17 mouse cellular contexts compared by ENCODE assay signal in genomic region chr12:95385688-95386087, GRCm38 (mm10).
"Had no signal": no experiment of that assay in that cellular context is flagged by ENCODE, and none has a peak within 500 bp of the region (broad histone marks: within the 10 kb centered on the region; RNA-seq: fewer than 3 reads in every experiment).

No protein-coding gene starts in this region.

- H3K4me2 ChIP-seq: intestine, embryonic 15.5 days; liver, embryonic 13.5 days; midbrain, embryonic 13.5 days; neural tube, embryonic 13.5 days had no signal

- H3K9me3 ChIP-seq: intestine, embryonic 15.5 days; liver, embryonic 13.5 days; megakaryocyte, embryonic 14.5 days; midbrain, embryonic 10.5 days; midbrain, embryonic 13.5 days; neural tube, embryonic 13.5 days had no signal

- H3K27ac ChIP-seq: intestine, embryonic 15.5 days; liver, embryonic 13.5 days; midbrain, embryonic 10.5 days; midbrain, embryonic 13.5 days; neural tube, embryonic 13.5 days had no signal

- H3K27me3 ChIP-seq: intestine, embryonic 15.5 days; liver, embryonic 13.5 days; megakaryocyte, embryonic 14.5 days; midbrain, embryonic 13.5 days; neural tube, embryonic 13.5 days had no signal

- H3K4me1 ChIP-seq: intestine, embryonic 15.5 days; liver, embryonic 13.5 days; megakaryocyte, embryonic 14.5 days; midbrain, embryonic 10.5 days; midbrain, embryonic 13.5 days; neural tube, embryonic 13.5 days had no signal

- H3K9ac ChIP-seq: intestine, embryonic 15.5 days; liver, embryonic 13.5 days; midbrain, embryonic 13.5 days; neural tube, embryonic 13.5 days had no signal

- DNase-seq: kidney, adult 18-20 months; kidney, adult 9 months; kidney, postnatal 14 days; kidney, postnatal 4 days; liver, embryonic 13.5 days; lung, adult 2 months; retina, postnatal 1 day; right cerebral cortex, postnatal 25 days; spleen, adult 18-20 months; thymus, adult 18-20 months; thymus, postnatal 36 days had no signal

- H3K36me3 ChIP-seq: intestine, embryonic 15.5 days; liver, embryonic 13.5 days; midbrain, embryonic 10.5 days; midbrain, embryonic 13.5 days; neural tube, embryonic 13.5 days had no signal

- ATAC-seq: intestine, embryonic 15.5 days; lung, postnatal 0 days; midbrain, embryonic 13.5 days had no signal

- H3K4me3 ChIP-seq: intestine, embryonic 15.5 days; liver, embryonic 13.5 days; megakaryocyte, embryonic 14.5 days; midbrain, embryonic 10.5 days; midbrain, embryonic 13.5 days; neural tube, embryonic 13.5 days had no signal
